11 mouse cellular contexts compared by ENCODE assay signal in genomic region chrX:153433659-153434293, GRCm38 (mm10).
A peak's percentile ranks its signal among the peaks of the same experiment; 100 is the strongest.
DNase-seq lines count a peak whose midpoint lies in the region; ATAC-seq and TF ChIP-seq lines count a peak whose summit lies in the region.
"Had no signal": no experiment of that assay in that cellular context is flagged by ENCODE, and none has a peak within 500 bp of the region (broad histone marks: within the 10 kb centered on the region; RNA-seq: fewer than 3 reads in every experiment).

No protein-coding gene starts in this region.

- ATAC-seq in forebrain, embryonic 16.5 days, result peak; percentile 89
- ATAC-seq in midbrain, embryonic 13.5 days, result peak; percentile 95
- no peak for ATAC-seq in intestine, embryonic 15.5 days

- H3K36me3 ChIP-seq in C2C12 (ENCODE audit: control insufficient read depth, insufficient read depth), result no peaks in the 10 kb centered on the region
- no peaks in the 10 kb centered on the region for H3K36me3 ChIP-seq in forebrain, embryonic 16.5 days (ENCODE audit: control insufficient read depth, insufficient read depth)
- no peaks in the 10 kb centered on the region for H3K36me3 ChIP-seq in midbrain, embryonic 13.5 days
- H3K36me3 ChIP-seq in intestine, embryonic 15.5 days, result no peaks in the 10 kb centered on the region

- no peak overlapping the region for H3K4me3 ChIP-seq in C2C12 (ENCODE audit: insufficient read depth, poor library complexity, severe bottlenecking)
- no peak overlapping the region for H3K4me3 ChIP-seq in forebrain, embryonic 16.5 days (replicated peaks; ENCODE audit: low read length)
- H3K4me3 ChIP-seq in midbrain, embryonic 13.5 days (replicated peaks), result no peak overlapping the region
- H3K4me3 ChIP-seq in intestine, embryonic 15.5 days (replicated peaks), result no peak overlapping the region
- H3K4me3 ChIP-seq: layer of hippocampus, adult 2 months had no signal

- H3K4me1 ChIP-seq in forebrain, embryonic 16.5 days (replicated peaks; ENCODE audit: control insufficient read depth, insufficient read depth, low read length), result peaks cover 3% of the 10 kb centered on the region
- H3K4me1 ChIP-seq in midbrain, embryonic 13.5 days (replicated peaks), result peaks cover 11% of the 10 kb centered on the region
- no peaks in the 10 kb centered on the region for H3K4me1 ChIP-seq in intestine, embryonic 15.5 days (replicated peaks)

- no peaks in the 10 kb centered on the region for H3K9me3 ChIP-seq in forebrain, embryonic 16.5 days (ENCODE audit: control insufficient read depth, low read length)
- no peaks in the 10 kb centered on the region for H3K9me3 ChIP-seq in midbrain, embryonic 13.5 days
- no peaks in the 10 kb centered on the region for H3K9me3 ChIP-seq in intestine, embryonic 15.5 days

- H3K4me2 ChIP-seq in forebrain, embryonic 16.5 days (ENCODE audit: low read length), result no peak overlapping the region
- peak overlapping the region; percentile 27; the same call in 1 of the 2 replicates for H3K4me2 ChIP-seq in midbrain, embryonic 13.5 days (replicated peaks)
- no peak overlapping the region for H3K4me2 ChIP-seq in intestine, embryonic 15.5 days (replicated peaks)

- H3K79me2 ChIP-seq in C2C12 (ENCODE audit: control insufficient read depth, insufficient read depth), result no peaks in the 10 kb centered on the region

- no peaks in the 10 kb centered on the region for H3K79me3 ChIP-seq in C2C12 (ENCODE audit: low read depth)

- DNase-seq in R1 (ENCODE audit: low read depth, low spot score), result peak; percentile 5
- no peak for DNase-seq in spleen, adult 18-20 months
- DNase-seq in adrenal gland, adult 18-20 months (ENCODE audit: low spot score in 2 of 2), result no peak
- no peak for DNase-seq in spleen, postnatal 14 days (ENCODE audit: low spot score in 2 of 2)
- DNase-seq: cerebellum, postnatal 25 days had no signal

- no peaks in the 10 kb centered on the region for H3K27me3 ChIP-seq in C2C12 (ENCODE audit: control insufficient read depth, insufficient read depth, insufficient read length)
- no peaks in the 10 kb centered on the region for H3K27me3 ChIP-seq in forebrain, embryonic 16.5 days (replicated peaks; ENCODE audit: control insufficient read depth, insufficient read depth, low read length)
- no peaks in the 10 kb centered on the region for H3K27me3 ChIP-seq in midbrain, embryonic 13.5 days
- no peaks in the 10 kb centered on the region for H3K27me3 ChIP-seq in intestine, embryonic 15.5 days (replicated peaks)

- TF ChIP-seq CTCF in C2C12 (IDR thresholded peaks at IDR 0.05; ENCODE audit: control insufficient read depth, insufficient read depth, insufficient read length), result no peak

- no peak overlapping the region for H3ac ChIP-seq in C2C12 (ENCODE audit: control insufficient read depth, insufficient read length, low read depth)

- no peak overlapping the region; the same call in 1 of the 2 replicates for H3K9ac ChIP-seq in forebrain, embryonic 16.5 days (replicated peaks; ENCODE audit: low read depth, low read length)
- 0 out of 2 replicates have a peak overlapping the region, but pooled peaks have one; percentile 36 for H3K9ac ChIP-seq in midbrain, embryonic 13.5 days (replicated peaks)
- no peak overlapping the region for H3K9ac ChIP-seq in intestine, embryonic 15.5 days

- H3K27ac ChIP-seq in forebrain, embryonic 16.5 days (ENCODE audit: low read length), result no peak overlapping the region
- peak overlapping the region; percentile 80 for H3K27ac ChIP-seq in midbrain, embryonic 13.5 days
- no peak overlapping the region for H3K27ac ChIP-seq in intestine, embryonic 15.5 days
- H3K27ac ChIP-seq: layer of hippocampus, adult 2 months; macrophage had no signal

- 29% methylated on average over 5 of the region's 5 CpGs for WGBS in forebrain, embryonic 16.5 days
- WGBS in midbrain, embryonic 13.5 days, result 27% methylated on average over 5 of the region's 5 CpGs
- WGBS in intestine, embryonic 15.5 days, result 43% methylated on average over 5 of the region's 5 CpGs

TF ChIP-seq in C2C12, 6 proteins besides CTCF, POLR2A, EP300 and RAD21:
- TF ChIP-seq MYOD1 (IDR thresholded peaks at IDR 0.05; ENCODE audit: control insufficient read depth, insufficient read length, low read depth) (no peak), CEBPB (IDR thresholded peaks at IDR 0.05; ENCODE audit: low read depth) (peak; percentile 81)
